Mouse (Mus musculus) liver, postnatal 0 days (tissue): Measurements from ENCODE around the gene Acot6. TPM values are rescaled to one million over a fixed set of nuclear protein-coding genes. Genes with fewer than 3 reads are reported as not detected.
"Not testable (repeated sequence)": the region's sequence is repeated elsewhere in the genome, so short reads cannot be mapped to it uniquely, and the experiment has no call there.

Experiments used
- ATAC-seq: fragments of 200-750 bp; cut with Nextera tagmentation; 2 replicates; pipeline ENCODE4 v1.8.0; 2017; ENCODE audit warnings: mild to moderate bottlenecking, moderate library complexity
- DNase-seq: peaks from one replicate; pipeline ENCODE4 v3.0.0-alpha.2; 2016
- H3K27ac ChIP-seq: fragments of 300-500 bp; sonication (generic); 2 replicates; pipeline ENCODE4 v1.5.1; 2014; ENCODE audit warnings: antibody characterized with exemption, moderate library complexity, mild to moderate bottlenecking, low read depth
- H3K27me3 ChIP-seq: fragments of 300-500 bp; sonication (generic); 2 replicates; pipeline ENCODE4 v1.6.1; 2014; ENCODE audit warnings: low read length, control low read depth, mixed read lengths; ENCODE audit not compliant: insufficient read depth
- H3K36me3 ChIP-seq: fragments of 300-500 bp; sonication (generic); replicated peaks from 2 replicates; pipeline ENCODE4 v1.6.1; 2014; ENCODE audit warnings: mild to moderate bottlenecking, control low read depth, low read length, moderate library complexity, mixed read lengths; ENCODE audit not compliant: insufficient read depth
- H3K4me1 ChIP-seq: fragments of 300-500 bp; sonication (generic); 2 replicates; pipeline ENCODE4 v1.6.1; 2014; ENCODE audit warnings: antibody characterized with exemption, mild to moderate bottlenecking, control low read depth; ENCODE audit not compliant: insufficient read depth
- H3K4me2 ChIP-seq: fragments of 300-500 bp; sonication (generic); 2 replicates; pipeline ENCODE4 v1.6.1; 2014; ENCODE audit warnings: low read depth, mild to moderate bottlenecking, low read length, moderate library complexity, mixed read lengths
- H3K4me3 ChIP-seq: fragments of 300-500 bp; sonication (generic); 2 replicates; pipeline ENCODE4 v1.5.1; 2014; ENCODE audit warnings: low read depth, low read length
- H3K9ac ChIP-seq: fragments of 300-500 bp; sonication (generic); replicated peaks from 2 replicates; pipeline ENCODE4 v1.6.1; 2014; ENCODE audit warnings: mild to moderate bottlenecking, moderate library complexity
- H3K9me3 ChIP-seq: fragments of 300-500 bp; sonication (generic); 2 replicates; pipeline ENCODE4 v1.6.1; 2016; ENCODE audit warnings: mild to moderate bottlenecking, control low read depth, low read length, mixed read lengths
- CTCF ChIP-seq: sonication (generic); IDR thresholded peaks from 2 replicates; pipeline ENCODE4 v1.5.1; 2016; ENCODE audit warnings: antibody characterized with exemption, low read depth
- EP300 ChIP-seq: IDR thresholded peaks from 2 replicates; pipeline ENCODE4 v1.6.1; 2016; ENCODE audit warnings: antibody characterized with exemption, low read depth, mild to moderate bottlenecking
- WGBS: fragments of 180-500 bp; shearing (Covaris S2); extraction: QIAGEN DNeasy Blood & Tissue Kit; methylation state at CpG from one replicate; pipeline ENCODE4 v1.1.7; 2014; ENCODE audit not compliant: insufficient replicate concordance; 5-methylcytosine and 5-hydroxymethylcytosine counted together
- polyA plus RNA-seq: library from polyadenylated mRNA; unstranded; fragments of >200 nt; fragmentation: Nextera tagmentation; extraction: Ambion mirVana; gene quantifications from 2 replicates; pipeline ENCODE4 v1.2.1, GENCODE M21; 2015

The Acot6 gene
- polyA plus RNA-seq, result 1.9 and 2.0 TPM in 2 replicates

- peak within 1 kb of the TSS; percentile 84 for H3K4me2 ChIP-seq
- peak; percentile 49 for DNase-seq
- WGBS, result 1% methylated on average over 63 of the region's 80 CpGs
- not testable (repeated sequence) for H3K9me3 ChIP-seq, H3K4me1 ChIP-seq, H3K36me3 ChIP-seq, H3K27me3 ChIP-seq
- peak within 1 kb of the TSS; percentile 65 for H3K9ac ChIP-seq
- H3K4me3 ChIP-seq, result peak within 1 kb of the TSS; percentile 58
- ATAC-seq, result peak; percentile 70
- H3K27ac ChIP-seq, result peak within 1 kb of the TSS; percentile 61; the same call in 1 of the 2 replicates
- TF ChIP-seq CTCF, result peak; percentile 4; the same call in 1 of the 2 replicates
Measured at GRCm38 (mm10) chr12:84100604-84101492, at the start of gene Acot6. TSS of gene Acot6 (plus strand) at chr12:84100654.

- peaks cover 15% of the 10 kb centered on the region; the same call in 1 of the 2 replicates for H3K27me3 ChIP-seq
- H3K27ac ChIP-seq, H3K4me1 ChIP-seq, H3K36me3 ChIP-seq, H3K9ac ChIP-seq, H3K4me2 ChIP-seq, H3K4me3 ChIP-seq, H3K9me3 ChIP-seq: not testable (repeated sequence)
- WGBS, result 71% methylated on average over 5 of the region's 5 CpGs
- DNase-seq (peak; percentile 19), ATAC-seq (peak; percentile 72)
Measured at GRCm38 (mm10) chr12:84050744-84051143, 49.7 kb upstream of the Acot6 start.

- Histone ChIP-seq H3K36me3 (no peaks in the 10 kb centered on the region), H3K9ac (peak within 1 kb of the TSS; percentile 11; the same call in 1 of the 2 replicates), H3K4me1 (0 out of 2 replicates have a peak, but pooled peaks cover 4% of the 10 kb centered on the region), H3K27ac (peak within 1 kb of the TSS; percentile 55), H3K4me3 (0 out of 2 replicates have a peak within 1 kb of the TSS, but pooled peaks have one; percentile 45), H3K4me2 (peak within 1 kb of the TSS; percentile 65; the same call in 1 of the 2 replicates), H3K27me3 (peaks cover 15% of the 10 kb centered on the region; the same call in 1 of the 2 replicates), H3K9me3 (no peaks in the 10 kb centered on the region)
- no peak for ATAC-seq
- no peak for TF ChIP-seq EP300
- no peak for TF ChIP-seq CTCF
- 29% methylated on average over 5 of the region's 5 CpGs for WGBS
- no peak for DNase-seq
Measured at GRCm38 (mm10) chr12:84051937-84052474, 48.4 kb upstream of the Acot6 start, which contains the start of gene Acot3. TSS of gene Acot3 (plus strand) at chr12:84052144.

DNA sequence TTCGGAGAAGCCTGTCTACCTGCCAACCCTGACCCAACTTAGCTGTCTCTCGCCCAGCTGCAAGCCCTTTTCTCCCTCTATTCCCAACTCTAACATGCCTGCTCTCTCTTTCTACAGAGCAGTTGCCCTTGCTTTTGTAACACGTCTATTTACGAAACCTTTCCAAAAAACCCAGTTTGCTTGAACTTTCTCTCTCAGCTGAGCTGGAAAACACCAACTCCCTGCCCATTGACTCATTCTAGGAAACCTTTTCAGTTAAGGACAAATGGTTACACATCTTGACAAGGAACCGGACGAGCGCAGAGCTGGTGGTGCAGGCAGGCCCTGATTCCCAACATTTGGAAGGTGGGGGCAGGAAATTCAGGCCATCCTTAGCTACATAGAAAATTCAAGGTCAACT is 47.8 kb upstream of the Acot6 start:
- Histone ChIP-seq H3K36me3 (no peaks in the 10 kb centered on the region), H3K9me3 (no peaks in the 10 kb centered on the region), H3K4me3 (no peak overlapping the region), H3K4me1 (0 out of 2 replicates have a peak, but pooled peaks cover 4% of the 10 kb centered on the region), H3K9ac (peak overlapping the region; percentile 11; the same call in 1 of the 2 replicates), H3K4me2 (peak overlapping the region; percentile 65; the same call in 1 of the 2 replicates), H3K27ac (peak overlapping the region; percentile 55), H3K27me3 (peaks cover 15% of the 10 kb centered on the region; the same call in 1 of the 2 replicates)
- DNase-seq, result no peak
- TF ChIP-seq CTCF (no peak), EP300 (peak; percentile 4; the same call in 1 of the 2 replicates)
- ATAC-seq, result peak; percentile 16; the same call in 1 of the 2 replicates
- 66% methylated on average over 7 of the region's 7 CpGs for WGBS

GRCm38 (mm10) chr12:84053173-84053572 is 47.3 kb upstream of the Acot6 start:
- peak overlapping the region; percentile 45 for H3K4me3 ChIP-seq
- H3K27me3 ChIP-seq, result peaks cover 15% of the 10 kb centered on the region; the same call in 1 of the 2 replicates
- 15% methylated on average over 16 of the region's 16 CpGs for WGBS
- peak overlapping the region; percentile 60; the same call in 1 of the 2 replicates for H3K9ac ChIP-seq
- peak overlapping the region; percentile 55 for H3K27ac ChIP-seq
- peak overlapping the region; percentile 65 for H3K4me2 ChIP-seq
- no peaks in the 10 kb centered on the region for H3K9me3 ChIP-seq
- ATAC-seq, result peak; percentile 62
- TF ChIP-seq EP300, result 0 out of 2 replicates have a peak, but pooled peaks have one; percentile 5
- no peak for TF ChIP-seq CTCF
- DNase-seq, result peak; percentile 24
- H3K36me3 ChIP-seq, result no peaks in the 10 kb centered on the region
- 0 out of 2 replicates have a peak, but pooled peaks cover 4% of the 10 kb centered on the region for H3K4me1 ChIP-seq
